Mouse (Mus musculus): ENCODE results near the gene Wdr24.

DNA sequence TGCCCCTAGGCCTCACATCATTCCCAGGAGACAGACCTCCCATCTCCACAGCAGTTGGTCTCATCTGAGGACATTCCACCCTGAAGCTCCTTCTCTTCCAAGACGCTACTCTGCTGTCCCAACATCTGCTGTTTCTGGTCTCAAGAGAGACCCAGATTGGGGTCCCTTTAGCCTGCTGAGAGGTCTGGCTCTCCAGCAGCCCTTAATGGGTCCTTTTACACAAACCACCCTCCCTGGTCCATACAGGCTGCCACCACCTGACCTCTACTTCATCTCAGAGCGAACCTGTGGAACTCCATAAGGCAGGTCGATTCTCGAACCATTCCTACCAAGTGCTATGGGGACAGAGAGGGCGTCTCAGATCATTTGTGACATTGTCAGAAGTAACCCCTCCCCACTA, 15.4 kb upstream of the Wdr24 start:
- TF ChIP-seq CTCF (IDR thresholded peaks at IDR 0.05; ENCODE audit: control insufficient read depth, insufficient read depth, insufficient replicate concordance, low read depth, low read length) (no peak), POLR2A (IDR thresholded peaks at IDR 0.05; ENCODE audit: control insufficient read depth, low read depth, low read length) (no peak)

Measured in testis, adult 2 months (tissue).